Mouse (Mus musculus) adrenal gland, postnatal 4 days (tissue): ENCODE measurements around the gene Ugt1a5. TPM values are rescaled to one million over a fixed set of nuclear protein-coding genes. Genes with fewer than 3 reads are reported as not detected.

Source experiments
- DNase-seq, 2 experiments: peaks; one replicate each; pipeline ENCODE4 v3.0.0; 2021 to 2022; ENCODE audit warnings: low spot score in 2 of 2, mixed read lengths in 2 of 2
- total RNA-seq, 2 experiments: library from RNA; stranded (reverse); gene quantifications; 2 replicates each; pipeline ENCODE4 v1.2.3; 2021

Ugt1a5 gene
- total RNA-seq, 2 experiments from 2014 or later, result 0.64 to 0.68 TPM

- DNase-seq, result no peak
Observed at GRCm38 (mm10) chr1:88259643-88260024, 93.8 kb downstream of the Ugt1a5 start.

- no peak for DNase-seq
Observed at GRCm38 (mm10) chr1:88260114-88260513, 94.3 kb downstream of the Ugt1a5 start.

GRCm38 (mm10) chr1:88260604-88261377 lies 95.0 kb downstream of the Ugt1a5 start:
- DNase-seq, result no peak

- no peak for DNase-seq
Observed at GRCm38 (mm10) chr1:88261706-88262105, 95.9 kb downstream of the Ugt1a5 start.

GRCm38 (mm10) chr1:88262255-88262654 lies 96.4 kb downstream of the Ugt1a5 start:
- no peak for DNase-seq

- no peak for DNase-seq
Observed at GRCm38 (mm10) chr1:88262961-88263360, 97.1 kb downstream of the Ugt1a5 start.

GRCm38 (mm10) chr1:88263778-88264177 lies 98.0 kb downstream of the Ugt1a5 start:
- DNase-seq, result no peak

- DNase-seq, result no peak
Observed at GRCm38 (mm10) chr1:88264237-88264868, 98.5 kb downstream of the Ugt1a5 start.

- DNase-seq, result no peak
Observed at GRCm38 (mm10) chr1:88264869-88265240, 99.0 kb downstream of the Ugt1a5 start.

- no peak for DNase-seq
Observed at GRCm38 (mm10) chr1:88266123-88266522, 100.3 kb downstream of the Ugt1a5 start.

GRCm38 (mm10) chr1:88267489-88267888 lies 101.7 kb downstream of the Ugt1a5 start:
- DNase-seq, result no peak

GRCm38 (mm10) chr1:88268070-88268469 lies 102.3 kb downstream of the Ugt1a5 start:
- no peak for DNase-seq

Other genes with a start within 250 kb of the Ugt1a5 start
- 10 to 100 TPM; 35.7 to 39.6 TPM for gene Usp40, start 157.5 kb upstream of the Ugt1a5 start, total RNA-seq
- gene Ugt1a10, start 110.6 kb upstream of the Ugt1a5 start, total RNA-seq, result 1 to 10 TPM; 2.8 to 3.2 TPM
- gene Ugt1a9, start 95.2 kb upstream of the Ugt1a5 start, total RNA-seq, result 1 to 10 TPM in 1 of 2 experiments, under 1 TPM in 1; 0.22 to 2.3 TPM
- gene Ugt1a8, start 78.2 kb upstream of the Ugt1a5 start, total RNA-seq, result not detected
- gene Ugt1a7c, start 71.0 kb upstream of the Ugt1a5 start, total RNA-seq, result 1 to 10 TPM; 2.1 to 5.4 TPM
- gene Ugt1a6b, start 62.8 kb upstream of the Ugt1a5 start, total RNA-seq, result 1 to 10 TPM; 1.7 to 8.0 TPM
- gene Ugt1a6a, start 31.2 kb upstream of the Ugt1a5 start, total RNA-seq, result 1 to 10 TPM; 5.2 to 6.3 TPM
- 10 to 100 TPM in 1 of 2 experiments, 1 to 10 TPM in 1; 1.0 to 31.4 TPM for gene Ugt1a2, start 34.6 kb downstream of the Ugt1a5 start, total RNA-seq
- 1 to 10 TPM; 3.3 to 4.2 TPM for gene Dnajb3, start 39.8 kb downstream of the Ugt1a5 start, total RNA-seq
- gene Ugt1a1, start 45.9 kb downstream of the Ugt1a5 start, total RNA-seq, result 10 to 100 TPM in 1 of 2 experiments, 1 to 10 TPM in 1; 1.5 to 43.6 TPM
- gene Mroh2a, start 61.0 kb downstream of the Ugt1a5 start, total RNA-seq, result under 1 TPM; 0.20 to 0.42 TPM
- gene Hjurp, start 111.6 kb downstream of the Ugt1a5 start, total RNA-seq, result 100 to 1,000 TPM; 124 to 130 TPM
- gene Trpm8, start 111.6 kb downstream of the Ugt1a5 start, total RNA-seq, result under 1 TPM in 1 of 2 experiments, not detected in 1; 0.06 TPM
- gene Spp2, start 240.9 kb downstream of the Ugt1a5 start, total RNA-seq, result 10 to 100 TPM; 42.2 to 83.6 TPM